Comparison of ENCODE assay signal across 8 mouse cellular contexts in genomic region chr14:31641506-31642155, GRCm38 (mm10). TPM values are rescaled to one million over a fixed set of nuclear protein-coding genes. Genes with fewer than 3 reads are reported as not detected.
DNase-seq lines count a peak whose midpoint lies in the region; ATAC-seq and TF ChIP-seq lines count a peak whose summit lies in the region.

No protein-coding gene starts in this region.

- 0 out of 2 replicates have a peak overlapping the region, but pooled peaks have one; percentile 65 for H3K4me3 ChIP-seq in thymus, adult 2 months (ENCODE audit: control insufficient read depth, insufficient read depth, low read length)
- H3K4me3 ChIP-seq in hindbrain, embryonic 11.5 days (ENCODE audit: low read depth, low read length), result peak overlapping the region; percentile 47
- peak overlapping the region; percentile 59 for H3K4me3 ChIP-seq in limb, embryonic 14.5 days (replicated peaks; ENCODE audit: low read length)

- no peak for TF ChIP-seq POLR2A in thymus, adult 2 months (IDR thresholded peaks at IDR 0.05; ENCODE audit: control insufficient read depth, extremely low read depth, insufficient read depth, low read length, poor library complexity)
- no peak for TF ChIP-seq POLR2A in limb, embryonic 14.5 days (IDR thresholded peaks at IDR 0.05; ENCODE audit: borderline replicate concordance, extremely low read depth, insufficient read depth, insufficient read length)

- peaks cover 6% of the 10 kb centered on the region for H3K4me1 ChIP-seq in thymus, adult 2 months (replicated peaks; ENCODE audit: control insufficient read depth, insufficient read depth, low read length)
- no peaks in the 10 kb centered on the region for H3K4me1 ChIP-seq in hindbrain, embryonic 11.5 days (replicated peaks; ENCODE audit: control insufficient read depth, insufficient read depth, low read length)
- H3K4me1 ChIP-seq in limb, embryonic 14.5 days (ENCODE audit: control insufficient read depth, insufficient read depth, low read length), result peaks cover 5% of the 10 kb centered on the region

- DNase-seq in thymus, adult 2 months, result no peak
- no peak for DNase-seq in thymus, postnatal 4 days
- DNase-seq in hindbrain, embryonic 11.5 days (ENCODE audit: low spot score), result no peak
- DNase-seq in limb, embryonic 14.5 days (ENCODE audit: low spot score), result no peak
- no peak for DNase-seq in right cerebral cortex, adult 18-20 months
- DNase-seq in spleen, postnatal 14 days (ENCODE audit: low spot score in 2 of 2), result no peak
- no peak for DNase-seq in cerebellum, postnatal 4 days (ENCODE audit: low spot score in 2 of 2)
- no peak for DNase-seq in spleen, postnatal 10 days (ENCODE audit: low spot score in 2 of 2)

- peak overlapping the region; percentile 53 for H3K9ac ChIP-seq in hindbrain, embryonic 11.5 days (ENCODE audit: low read depth, low read length)
- H3K9ac ChIP-seq in limb, embryonic 14.5 days (ENCODE audit: low read depth, low read length, severe bottlenecking), result peak overlapping the region; percentile 63

- no peaks in the 10 kb centered on the region for H3K27me3 ChIP-seq in thymus, adult 2 months (ENCODE audit: control insufficient read depth, insufficient read depth, low read length)
- no peaks in the 10 kb centered on the region for H3K27me3 ChIP-seq in hindbrain, embryonic 11.5 days (ENCODE audit: control insufficient read depth, insufficient read depth, low read length)
- H3K27me3 ChIP-seq in limb, embryonic 14.5 days (ENCODE audit: control insufficient read depth, insufficient read depth, low read length), result no peaks in the 10 kb centered on the region

- 70% methylated on average over 9 of the region's 9 CpGs for WGBS in thymus, adult 2 months
- WGBS in hindbrain, embryonic 11.5 days, result 76% methylated on average over 9 of the region's 9 CpGs
- 70% methylated on average over 9 of the region's 9 CpGs for WGBS in limb, embryonic 14.5 days

- ATAC-seq in hindbrain, embryonic 11.5 days (ENCODE audit: low FRiP score), result no peak; the same call in 1 of the 2 replicates
- no peak for ATAC-seq in limb, embryonic 14.5 days (ENCODE audit: low FRiP score, low read depth)

- H3K9me3 ChIP-seq in hindbrain, embryonic 11.5 days (ENCODE audit: control insufficient read depth, low read length), result no peaks in the 10 kb centered on the region
- no peaks in the 10 kb centered on the region for H3K9me3 ChIP-seq in limb, embryonic 14.5 days (ENCODE audit: control insufficient read depth, low read length)

- H3K4me2 ChIP-seq in hindbrain, embryonic 11.5 days (replicated peaks; ENCODE audit: low read depth, low read length), result peak overlapping the region; percentile 59
- H3K4me2 ChIP-seq in limb, embryonic 14.5 days (replicated peaks; ENCODE audit: low read depth, low read length, severe bottlenecking), result peak overlapping the region; percentile 76

- no peak overlapping the region for H3K27ac ChIP-seq in thymus, adult 2 months (ENCODE audit: control insufficient read depth, insufficient read depth, low read length)
- H3K27ac ChIP-seq in hindbrain, embryonic 11.5 days (ENCODE audit: low read depth, low read length), result no peak overlapping the region
- peak overlapping the region; percentile 86; the same call in 1 of the 2 replicates for H3K27ac ChIP-seq in limb, embryonic 14.5 days (replicated peaks; ENCODE audit: low read depth, low read length)

- no peak for TF ChIP-seq CTCF in thymus, adult 2 months (IDR thresholded peaks at IDR 0.05; ENCODE audit: borderline replicate concordance, control insufficient read depth, extremely low read depth, insufficient read depth, low read length, poor library complexity)

- H3K36me3 ChIP-seq in thymus, adult 2 months (ENCODE audit: control insufficient read depth, insufficient read depth, low read length), result no peaks in the 10 kb centered on the region
- no peaks in the 10 kb centered on the region for H3K36me3 ChIP-seq in hindbrain, embryonic 11.5 days (ENCODE audit: control insufficient read depth, insufficient read depth, low read length)
- no peaks in the 10 kb centered on the region for H3K36me3 ChIP-seq in limb, embryonic 14.5 days (ENCODE audit: control insufficient read depth, insufficient read depth, low read length)

RNA-seq across cellular contexts. Expression of gene Hacl1, which starts 0.5 kb away (rescaled TPM):
- 12.1 and 15.3 TPM in 2 replicates for polyA plus RNA-seq in thymus, adult 2 months (2012; rRNA removed)
- polyA plus RNA-seq in hindbrain, embryonic 11.5 days (2014; fragmentation: Nextera tagmentation; extraction: Ambion mirVana), result 9.4 and 12.3 TPM in 2 replicates
- 14.7 and 18.2 TPM in 2 replicates for polyA plus RNA-seq in limb, embryonic 14.5 days (2012; rRNA removed)
- polyA plus RNA-seq in limb, embryonic 14.5 days (2014; fragmentation: Nextera tagmentation; extraction: Ambion mirVana), result 16.5 and 16.6 TPM in 2 replicates

RNA-seq across cellular contexts. Expression of gene Btd, which starts 0.8 kb away (rescaled TPM):
- 34.0 and 42.9 TPM in 2 replicates for polyA plus RNA-seq in thymus, adult 2 months (2012; rRNA removed)
- 17.5 and 18.4 TPM in 2 replicates for polyA plus RNA-seq in hindbrain, embryonic 11.5 days (2014; fragmentation: Nextera tagmentation; extraction: Ambion mirVana)
- 52.0 and 70.2 TPM in 2 replicates for polyA plus RNA-seq in limb, embryonic 14.5 days (2012; rRNA removed)
- polyA plus RNA-seq in limb, embryonic 14.5 days (2014; fragmentation: Nextera tagmentation; extraction: Ambion mirVana), result 34.7 and 35.8 TPM in 2 replicates

RNA-seq across cellular contexts. Expression of gene Gm49387, which starts 1.0 kb away (rescaled TPM):
- polyA plus RNA-seq in thymus, adult 2 months (2012; rRNA removed), result not detected in 2 replicates
- 0.42 and 1.1 TPM in 2 replicates for polyA plus RNA-seq in hindbrain, embryonic 11.5 days (2014; fragmentation: Nextera tagmentation; extraction: Ambion mirVana)
- not detected in 2 replicates for polyA plus RNA-seq in limb, embryonic 14.5 days (2012; rRNA removed)
- polyA plus RNA-seq in limb, embryonic 14.5 days (2014; fragmentation: Nextera tagmentation; extraction: Ambion mirVana), result 3.0 TPM in 1 of 2 replicates, not detected in the other

RNA-seq across cellular contexts. Expression of gene Colq, which starts 50.5 kb away (rescaled TPM):
- 151 and 166 TPM in 2 replicates for polyA plus RNA-seq in thymus, adult 2 months (2012; rRNA removed)
- polyA plus RNA-seq in hindbrain, embryonic 11.5 days (2014; fragmentation: Nextera tagmentation; extraction: Ambion mirVana), result 0.27 TPM in 1 of 2 replicates, not detected in the other
- polyA plus RNA-seq in limb, embryonic 14.5 days (2012; rRNA removed), result 4.3 and 5.1 TPM in 2 replicates
- 3.8 and 4.9 TPM in 2 replicates for polyA plus RNA-seq in limb, embryonic 14.5 days (2014; fragmentation: Nextera tagmentation; extraction: Ambion mirVana)
